Mouse (Mus musculus) E14TG2a.4 (cell line): ENCODE results near the gene Trim41.

ENCODE experiments used
- CTCF ChIP-seq: conservative IDR thresholded peaks from 2 replicates; pipeline ENCODE4 v1.5.1; 2014; ENCODE audit warnings: low read length
- NANOG ChIP-seq: IDR thresholded peaks from 2 replicates; pipeline ENCODE4 v1.6.1; 2014; ENCODE audit warnings: borderline replicate concordance, low read length, mixed read lengths

DNA sequence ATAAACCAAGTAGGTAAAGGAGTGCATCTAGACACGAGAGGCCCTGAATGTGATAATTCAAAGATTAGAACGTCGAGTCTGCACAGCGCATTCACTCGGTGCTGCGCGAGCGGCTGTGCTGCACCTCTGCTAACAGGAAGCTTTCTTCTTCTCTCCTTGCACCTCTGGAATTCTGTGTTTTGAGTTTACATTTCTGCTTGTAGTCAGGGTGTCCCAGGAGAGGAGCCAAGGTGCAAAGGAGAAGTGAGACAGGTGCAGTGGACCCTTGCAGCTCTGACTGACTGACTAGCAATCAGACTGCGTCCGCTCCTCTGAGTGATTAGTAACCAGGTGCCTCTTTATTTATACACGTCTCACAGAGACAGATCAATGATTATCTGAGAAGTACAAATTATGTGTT lies 26.0 kb upstream of the Trim41 start:
- no peak for TF ChIP-seq CTCF
- TF ChIP-seq NANOG: no peak
